Mouse (Mus musculus) heart, embryonic 15.5 days (tissue): ENCODE measurements around the gene Emilin2. TPM values are rescaled to one million over a fixed set of nuclear protein-coding genes. Genes with fewer than 3 reads are reported as not detected.

ENCODE experiments used
- ATAC-seq: fragments of 200-750 bp; cut with Nextera tagmentation; replicated peaks from 2 replicates; pipeline ENCODE4 v1.8.0; 2017; ENCODE audit warnings: low read depth, moderate TSS enrichment; ENCODE audit not compliant: insufficient number of reproducible peaks, insufficient read depth, low FRiP score
- H3K27ac ChIP-seq: fragments of 300-500 bp; sonication (generic); 2 replicates; pipeline ENCODE4 v1.5.1; 2015; ENCODE audit warnings: mild to moderate bottlenecking, inconsistent platforms
- H3K27me3 ChIP-seq: fragments of 300-500 bp; sonication (generic); 2 replicates; pipeline ENCODE4 v1.6.1; 2015; ENCODE audit warnings: inconsistent platforms
- H3K36me3 ChIP-seq: fragments of 300-500 bp; sonication (generic); 2 replicates; pipeline ENCODE4 v1.6.1; 2015; ENCODE audit warnings: mild to moderate bottlenecking, inconsistent platforms
- H3K4me1 ChIP-seq: fragments of 300-500 bp; sonication (generic); replicated peaks from 2 replicates; pipeline ENCODE4 v1.6.1; 2015; ENCODE audit warnings: inconsistent platforms
- H3K4me2 ChIP-seq: fragments of 300-500 bp; sonication (generic); 2 replicates; pipeline ENCODE4 v1.6.1; 2015; ENCODE audit warnings: inconsistent platforms, mild to moderate bottlenecking, moderate library complexity
- H3K4me3 ChIP-seq: fragments of 300-500 bp; sonication (generic); 2 replicates; pipeline ENCODE4 v1.5.1; 2015; ENCODE audit warnings: mild to moderate bottlenecking, inconsistent platforms
- H3K9ac ChIP-seq: fragments of 300-500 bp; sonication (generic); 2 replicates; pipeline ENCODE4 v1.6.1; 2015; ENCODE audit warnings: mild to moderate bottlenecking, inconsistent platforms
- H3K9me3 ChIP-seq: fragments of 300-500 bp; sonication (generic); replicated peaks from 2 replicates; pipeline ENCODE4 v1.6.1; 2016; ENCODE audit warnings: inconsistent platforms
- WGBS: fragments of 180-500 bp; shearing (Covaris S2); methylation state at CpG from one replicate; pipeline ENCODE4 v1.1.7; 2015; ENCODE audit warnings: mixed read lengths; 5-methylcytosine and 5-hydroxymethylcytosine counted together
- polyA plus RNA-seq: library from polyadenylated mRNA; unstranded; fragments of >200 nt; fragmentation: Nextera tagmentation; extraction: Ambion mirVana; gene quantifications from 2 replicates; pipeline ENCODE4 v1.2.1, GENCODE M21; 2015

Gene Emilin2
- polyA plus RNA-seq, 1 experiment from 2014 or later: 35.4 TPM

- peak overlapping the region; percentile 86 for H3K27ac ChIP-seq
- no peak overlapping the region for H3K9ac ChIP-seq
- no peaks in the 10 kb centered on the region for H3K9me3 ChIP-seq
- H3K4me3 ChIP-seq: no peak overlapping the region
- H3K4me2 ChIP-seq: no peak overlapping the region
- ATAC-seq: peak; percentile 11; the same call in 1 of the 2 replicates
- H3K36me3 ChIP-seq: peaks cover 11% of the 10 kb centered on the region; the same call in 1 of the 2 replicates
- 43% methylated on average over 16 of the region's 16 CpGs for WGBS
- H3K4me1 ChIP-seq: peaks cover 72% of the 10 kb centered on the region
- no peaks in the 10 kb centered on the region for H3K27me3 ChIP-seq
These were observed 60.8 kb downstream of the Emilin2 start for GRCm38 (mm10) chr17:71250819-71251600.

DNA sequence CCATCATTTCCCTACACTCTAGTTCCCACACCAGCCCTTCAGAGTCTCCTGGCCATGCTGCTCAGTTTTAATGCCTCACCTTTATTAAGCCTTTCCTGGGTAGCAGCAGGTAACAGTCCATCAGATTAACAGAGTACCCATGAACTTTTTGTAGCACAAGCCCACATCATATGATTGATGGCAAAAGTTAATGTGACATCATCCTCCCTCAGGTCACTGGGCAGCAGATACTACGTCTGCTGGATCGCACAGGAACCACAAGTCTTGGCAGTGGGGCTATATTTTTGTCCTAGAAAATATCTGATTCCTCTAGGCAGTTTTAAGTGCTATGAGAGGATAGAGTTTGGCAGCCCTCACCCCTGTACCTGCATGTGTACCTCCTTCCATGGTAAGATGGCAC lies 61.7 kb downstream of the Emilin2 start:
- peak overlapping the region; percentile 86 for H3K27ac ChIP-seq
- H3K4me2 ChIP-seq: no peak overlapping the region
- H3K27me3 ChIP-seq: no peaks in the 10 kb centered on the region
- H3K36me3 ChIP-seq: peaks cover 18% of the 10 kb centered on the region
- no peak overlapping the region for H3K4me3 ChIP-seq
- H3K9me3 ChIP-seq: no peaks in the 10 kb centered on the region
- H3K4me1 ChIP-seq: peaks cover 68% of the 10 kb centered on the region
- H3K9ac ChIP-seq: no peak overlapping the region
- 53% methylated on average over 2 of the region's 2 CpGs for WGBS
- ATAC-seq: no peak

- peak overlapping the region; percentile 19; the same call in 1 of the 2 replicates for H3K4me2 ChIP-seq
- peaks cover 27% of the 10 kb centered on the region for H3K36me3 ChIP-seq
These were observed 62.8 kb downstream of the Emilin2 start for GRCm38 (mm10) chr17:71248963-71249362.

DNA sequence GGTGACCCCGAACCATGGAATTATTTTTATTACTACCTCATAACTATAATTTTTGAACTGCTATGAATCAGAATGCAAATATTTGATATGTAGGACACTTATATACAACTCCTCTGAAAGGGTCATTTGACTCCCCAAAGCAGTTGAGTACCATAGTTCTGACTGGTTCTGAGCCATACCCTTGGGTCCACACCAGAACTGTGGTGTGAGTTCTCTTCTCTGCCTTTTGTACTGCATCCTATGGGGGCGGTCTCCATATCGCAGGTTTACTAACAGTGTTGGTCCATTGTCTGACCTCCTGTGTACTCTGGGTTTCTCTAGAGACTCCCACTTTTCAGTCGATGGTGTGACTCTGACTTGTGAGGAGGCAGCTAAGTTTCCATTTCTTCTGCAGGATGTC lies 65.8 kb downstream of the Emilin2 start:
- no peak overlapping the region for H3K27ac ChIP-seq
- H3K9me3 ChIP-seq: no peaks in the 10 kb centered on the region
- peaks cover 44% of the 10 kb centered on the region for H3K36me3 ChIP-seq
- H3K4me3 ChIP-seq: no peak overlapping the region
- H3K4me2 ChIP-seq: no peak overlapping the region
- H3K9ac ChIP-seq: no peak overlapping the region
- peaks cover 30% of the 10 kb centered on the region for H3K4me1 ChIP-seq
- H3K27me3 ChIP-seq: no peaks in the 10 kb centered on the region
- no peak for ATAC-seq
- 92% methylated on average over 4 of the region's 4 CpGs for WGBS

More at GRCm38 (mm10) chr17:71248963-71249362, 62.8 kb downstream of the Emilin2 start:
- peaks cover 57% of the 10 kb centered on the region for H3K4me1 ChIP-seq
- no peaks in the 10 kb centered on the region for H3K27me3 ChIP-seq
- peak overlapping the region; percentile 79 for H3K27ac ChIP-seq
- H3K4me3 ChIP-seq: no peak overlapping the region
- ATAC-seq: peak; percentile 68
- 55% methylated on average over 6 of the region's 6 CpGs for WGBS
- no peak overlapping the region for H3K9ac ChIP-seq
- H3K9me3 ChIP-seq: no peaks in the 10 kb centered on the region

DNA sequence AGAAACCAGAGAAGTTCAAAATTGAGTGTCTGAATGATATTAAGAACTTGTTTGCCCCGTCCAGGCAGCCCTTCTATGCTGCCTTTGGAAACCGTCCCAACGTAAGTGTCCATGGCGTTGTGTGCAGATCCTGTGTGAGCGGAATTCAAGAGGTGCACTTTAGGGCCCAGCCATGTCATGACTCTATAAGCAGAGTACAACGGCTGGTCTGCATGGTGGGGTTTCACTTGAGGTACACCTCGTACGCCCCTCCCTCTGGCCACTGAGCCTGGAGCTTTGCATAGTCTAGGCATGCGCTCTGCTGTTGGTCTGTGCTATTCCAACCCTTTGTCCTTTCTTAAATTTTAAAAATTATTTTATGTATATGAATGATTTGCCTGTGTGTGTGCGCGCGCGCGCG lies 66.6 kb downstream of the Emilin2 start:
- H3K9ac ChIP-seq: no peak overlapping the region
- H3K36me3 ChIP-seq: peaks cover 44% of the 10 kb centered on the region
- H3K27ac ChIP-seq: no peak overlapping the region
- 96% methylated on average over 15 of the region's 15 CpGs for WGBS
- H3K4me1 ChIP-seq: peaks cover 23% of the 10 kb centered on the region
- H3K27me3 ChIP-seq: no peaks in the 10 kb centered on the region
- H3K4me2 ChIP-seq: no peak overlapping the region
- H3K9me3 ChIP-seq: no peaks in the 10 kb centered on the region
- no peak for ATAC-seq
- no peak overlapping the region for H3K4me3 ChIP-seq

GRCm38 (mm10) chr17:71242666-71243065 lies 69.1 kb downstream of the Emilin2 start:
- Histone ChIP-seq H3K27me3 (no peaks in the 10 kb centered on the region), H3K9me3 (no peaks in the 10 kb centered on the region), H3K4me1 (no peaks in the 10 kb centered on the region; the same call in 1 of the 2 replicates), H3K36me3 (peaks cover 51% of the 10 kb centered on the region), H3K9ac (no peak overlapping the region), H3K27ac (no peak overlapping the region), H3K4me2 (no peak overlapping the region), H3K4me3 (no peak overlapping the region)
- no peak for ATAC-seq
- WGBS: 91% methylated on average over 7 of the region's 7 CpGs

DNA sequence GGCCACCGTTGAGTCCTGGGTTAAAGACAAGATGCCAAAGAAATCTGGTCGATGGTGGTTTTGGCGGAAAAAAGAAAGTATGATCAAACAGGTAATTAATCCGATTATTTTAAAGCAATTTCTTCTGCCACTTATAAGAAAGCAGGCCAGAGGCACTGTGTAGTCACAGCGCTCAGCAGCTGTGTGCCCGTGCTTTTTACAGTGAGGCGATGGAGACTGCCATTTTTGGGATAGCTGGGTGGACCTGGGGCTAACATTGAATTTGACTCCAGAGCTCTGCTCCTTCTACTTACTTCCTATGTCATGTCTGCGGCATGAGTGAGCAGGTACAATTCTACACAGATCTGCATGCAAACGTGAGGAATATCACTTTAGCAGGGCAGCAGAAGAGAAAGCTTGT lies 71.0 kb downstream of the Emilin2 start:
- Histone ChIP-seq H3K27me3 (no peaks in the 10 kb centered on the region), H3K36me3 (peaks cover 42% of the 10 kb centered on the region), H3K27ac (no peak overlapping the region), H3K4me2 (no peak overlapping the region), H3K4me3 (no peak overlapping the region), H3K9me3 (no peaks in the 10 kb centered on the region), H3K4me1 (no peaks in the 10 kb centered on the region), H3K9ac (no peak overlapping the region)
- 89% methylated on average over 9 of the region's 9 CpGs for WGBS
- ATAC-seq: no peak

GRCm38 (mm10) chr17:71238494-71238893 lies 73.3 kb downstream of the Emilin2 start:
- Histone ChIP-seq H3K27ac (no peak overlapping the region), H3K4me2 (no peak overlapping the region), H3K4me3 (no peak overlapping the region), H3K27me3 (no peaks in the 10 kb centered on the region), H3K4me1 (peaks cover 4% of the 10 kb centered on the region; the same call in 1 of the 2 replicates), H3K36me3 (peaks cover 22% of the 10 kb centered on the region), H3K9ac (no peak overlapping the region), H3K9me3 (no peaks in the 10 kb centered on the region)
- no peak for ATAC-seq
- WGBS: 94% methylated on average over 7 of the region's 7 CpGs

DNA sequence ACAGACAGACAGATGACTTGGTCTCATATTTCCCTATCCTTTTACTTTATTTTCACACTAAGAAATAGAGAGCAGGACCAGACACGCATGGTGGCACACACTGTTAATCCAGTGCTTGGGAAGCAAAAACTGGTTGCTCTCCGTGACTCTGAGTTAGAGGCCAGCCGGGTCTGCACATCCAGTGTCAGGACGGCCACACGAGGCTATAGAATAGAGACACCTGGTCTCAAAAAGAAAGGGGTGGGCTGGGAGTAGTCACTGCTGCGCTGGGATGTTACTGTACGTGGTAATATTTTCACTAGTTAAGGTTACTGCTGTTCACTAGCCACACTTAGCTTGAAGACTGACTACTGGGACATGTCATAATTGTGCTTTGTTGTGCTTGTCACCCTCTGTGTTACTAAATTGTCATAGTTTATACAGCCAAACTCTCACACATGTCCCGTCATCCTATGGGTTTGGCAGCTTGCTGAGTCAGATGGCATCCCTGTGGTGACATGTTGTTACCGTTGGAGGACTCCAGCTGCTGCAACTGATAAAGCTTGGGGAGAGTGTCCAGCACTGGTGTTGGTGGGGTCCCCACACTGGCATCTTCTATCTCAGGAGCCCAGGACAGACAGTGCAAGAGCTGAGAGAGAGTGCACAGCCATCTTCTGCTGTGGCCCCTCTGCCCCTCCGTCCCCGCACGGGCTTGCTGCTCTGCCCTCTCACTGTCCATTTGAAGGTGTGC lies 76.4 kb downstream of the Emilin2 start:
- Histone ChIP-seq H3K27me3 (no peaks in the 10 kb centered on the region), H3K4me1 (peaks cover 4% of the 10 kb centered on the region; the same call in 1 of the 2 replicates), H3K9me3 (no peaks in the 10 kb centered on the region), H3K36me3 (peaks cover 11% of the 10 kb centered on the region), H3K27ac (no peak overlapping the region), H3K4me3 (no peak overlapping the region), H3K9ac (no peak overlapping the region), H3K4me2 (no peak overlapping the region)
- 82% methylated on average over 12 of the region's 12 CpGs for WGBS
- no peak for ATAC-seq

GRCm38 (mm10) chr17:71234041-71234594 lies 77.7 kb downstream of the Emilin2 start:
- Histone ChIP-seq H3K9ac (no peak overlapping the region), H3K27ac (no peak overlapping the region), H3K4me1 (peaks cover 4% of the 10 kb centered on the region; the same call in 1 of the 2 replicates), H3K36me3 (peaks cover 9% of the 10 kb centered on the region), H3K27me3 (no peaks in the 10 kb centered on the region), H3K4me3 (no peak overlapping the region), H3K4me2 (no peak overlapping the region), H3K9me3 (no peaks in the 10 kb centered on the region)
- WGBS: 76% methylated on average over 12 of the region's 12 CpGs
- ATAC-seq: no peak

DNA sequence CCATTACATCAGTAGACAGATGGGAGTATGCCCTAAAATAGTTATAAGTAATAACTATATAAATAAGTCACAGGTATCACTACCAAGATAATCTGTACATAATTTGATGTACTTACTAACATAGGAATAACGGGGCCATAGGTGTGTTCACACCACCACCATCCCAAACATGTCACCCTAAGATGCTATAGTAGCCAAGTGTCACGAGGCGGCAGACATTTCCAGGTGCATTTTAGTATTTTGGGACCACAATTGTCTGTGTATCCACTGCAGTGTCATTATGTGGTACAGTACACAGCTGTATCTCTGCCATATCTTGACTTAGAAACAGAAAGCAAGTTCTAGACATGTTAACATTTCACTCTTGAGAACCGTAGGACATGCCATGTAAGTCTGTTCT lies 78.6 kb downstream of the Emilin2 start:
- no peak overlapping the region for H3K27ac ChIP-seq
- no peaks in the 10 kb centered on the region for H3K9me3 ChIP-seq
- peaks cover 2% of the 10 kb centered on the region; the same call in 1 of the 2 replicates for H3K36me3 ChIP-seq
- H3K9ac ChIP-seq: no peak overlapping the region
- 84% methylated on average over 4 of the region's 4 CpGs for WGBS
- no peaks in the 10 kb centered on the region for H3K27me3 ChIP-seq
- peaks cover 4% of the 10 kb centered on the region; the same call in 1 of the 2 replicates for H3K4me1 ChIP-seq
- no peak overlapping the region for H3K4me2 ChIP-seq
- ATAC-seq: no peak
- H3K4me3 ChIP-seq: no peak overlapping the region
